Mouse (Mus musculus) liver, embryonic 14.5 days (tissue): ENCODE results near the gene Gzmn.

Experiments
- CTCF ChIP-seq: IDR thresholded peaks from 2 replicates; pipeline ENCODE4 v1.5.1; 2016; ENCODE audit warnings: antibody characterized with exemption, low read depth, control low read depth
- EP300 ChIP-seq: IDR thresholded peaks from 2 replicates; pipeline ENCODE4 v1.6.1; 2016; ENCODE audit warnings: antibody characterized with exemption, low read depth

DNA sequence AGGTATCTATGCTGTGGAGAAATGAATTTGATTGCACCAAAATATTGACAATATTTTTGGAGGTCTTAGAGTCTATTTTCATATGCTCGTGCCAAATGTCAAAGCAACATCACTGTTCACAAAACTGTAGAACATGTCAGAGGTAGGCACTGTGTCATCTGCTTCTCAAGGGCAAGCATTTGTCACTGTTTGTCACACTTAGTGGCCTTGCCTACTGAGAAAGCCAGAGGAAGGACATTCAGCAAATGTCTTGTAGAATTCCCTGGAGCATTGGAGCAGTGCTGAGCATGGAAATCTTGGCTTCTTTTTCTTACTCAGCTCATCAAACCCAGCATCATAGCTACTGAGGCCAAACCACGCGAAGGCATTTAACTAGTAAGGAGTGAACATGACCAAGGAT is 50.9 kb downstream of the Gzmn start:
- no peak for TF ChIP-seq EP300
- TF ChIP-seq CTCF = no peak
